Mouse (Mus musculus) T-helper 1 cell (primary cell): ENCODE results near the gene Tubd1.

Experiments
- in situ Hi-C: fragments of 300-600 bp; cut with MboI, MseI; formaldehyde crosslinking; loops from one replicate; pipeline ENCODE4 v1.15.1; 2025; ENCODE audit warnings: high pct_unique_total_duplicates

Tubd1 gene

GRCm38 (mm10) chr11:86558258-86558657, 13.5 kb downstream of the Tubd1 start:
- in situ Hi-C loops: no loop called here

GRCm38 (mm10) chr11:86568425-86568824, 23.6 kb downstream of the Tubd1 start:
- in situ Hi-C loops: loop anchor here (5.0 to 10.0 kb wide), 2 partner anchors 89 to 1026 kb away; partner anchors contain the start of gene Mtmr4

DNA sequence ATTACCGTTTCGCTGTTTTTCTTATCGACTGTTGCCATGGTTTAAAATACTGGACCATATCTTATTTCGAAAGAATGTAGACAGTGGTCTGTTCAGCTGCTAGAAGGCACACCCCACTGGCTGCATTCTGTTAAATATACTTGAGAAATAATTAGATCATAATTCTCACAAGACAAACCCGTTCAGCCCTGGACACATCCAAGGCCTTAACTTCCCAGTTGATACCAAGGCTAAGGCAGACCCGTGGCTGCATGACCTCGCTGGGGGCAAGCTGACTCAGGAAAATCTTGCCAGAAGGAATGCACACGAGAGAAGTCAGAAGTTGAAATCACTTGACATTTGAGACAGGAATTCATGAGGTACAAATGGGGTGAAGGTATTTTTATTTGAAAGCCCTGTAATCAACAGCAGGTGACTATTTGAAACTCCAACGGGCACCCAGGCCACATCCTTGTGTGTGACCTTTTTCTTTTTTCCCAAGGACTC, 25.5 kb downstream of the Tubd1 start:
- in situ Hi-C loops: no loop called here

GRCm38 (mm10) chr11:86571047-86571855, 26.5 kb downstream of the Tubd1 start:
- in situ Hi-C loops: no loop called here

DNA sequence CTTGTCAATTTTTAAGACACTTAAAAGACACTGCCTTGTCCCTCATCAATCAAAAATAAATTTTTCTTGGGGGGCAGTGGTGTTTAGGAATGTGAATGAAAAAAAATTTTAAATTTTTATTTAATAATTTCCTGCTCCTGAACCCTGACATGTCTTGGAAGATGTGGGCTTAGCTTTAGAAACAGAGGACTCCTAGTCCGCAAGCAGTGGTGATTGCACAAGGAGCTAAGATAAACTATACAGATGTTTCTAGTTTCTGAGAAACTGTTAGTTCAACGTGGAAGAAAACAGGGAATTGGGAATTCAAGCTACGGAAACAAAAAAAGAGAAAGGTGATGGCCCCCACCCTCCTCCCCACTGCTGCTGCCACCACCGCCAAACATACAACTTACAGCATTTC, 27.1 kb downstream of the Tubd1 start:
- in situ Hi-C loops: no loop called here

- in situ Hi-C loops: no loop called here
Measured at GRCm38 (mm10) chr11:86572623-86573022, 27.8 kb downstream of the Tubd1 start.

- in situ Hi-C loops: no loop called here
Measured at GRCm38 (mm10) chr11:86573646-86574231, 28.9 kb downstream of the Tubd1 start.

GRCm38 (mm10) chr11:86574408-86574807, 29.6 kb downstream of the Tubd1 start:
- in situ Hi-C loops: no loop called here

DNA sequence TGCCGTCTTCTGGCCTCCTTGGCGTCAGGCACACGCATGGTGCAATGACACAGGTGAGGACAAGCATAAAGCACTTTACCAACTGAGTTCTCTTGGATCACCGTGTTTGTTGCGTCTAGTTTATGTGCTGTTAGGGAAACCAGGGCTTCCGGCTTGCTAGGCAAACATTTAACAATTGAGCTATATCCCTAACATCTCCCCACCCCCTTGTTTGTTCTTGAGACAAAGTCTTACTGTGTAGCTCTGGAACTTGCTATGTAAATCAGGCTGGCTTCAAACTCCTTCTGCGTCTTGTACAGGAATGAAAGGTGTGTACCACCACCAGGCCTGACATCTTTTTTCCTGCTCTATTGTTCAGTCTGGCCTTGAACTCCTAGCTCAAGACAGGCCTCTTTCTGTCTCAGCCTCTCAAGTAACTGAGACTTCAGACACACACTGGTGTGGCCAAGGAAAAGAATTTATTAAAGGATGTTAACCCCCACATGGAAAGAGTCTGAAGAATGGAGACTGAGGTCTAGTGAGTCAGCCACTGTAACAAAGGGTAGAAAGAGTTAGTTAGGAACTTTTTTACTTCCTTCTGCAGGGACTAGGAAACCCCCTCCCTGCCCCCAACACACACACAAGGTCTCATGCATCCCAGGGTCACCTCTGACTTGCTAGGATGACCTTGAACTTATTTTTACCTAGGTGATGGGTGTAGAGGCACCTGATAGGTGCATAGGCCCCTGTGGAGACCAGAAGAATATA, 31.0 kb downstream of the Tubd1 start:
- in situ Hi-C loops: loop anchor here (25.0 kb wide), 1 partner anchor 1161 kb away; the partner anchor contains the start of gene Supt4a

GRCm38 (mm10) chr11:86577231-86577630, 32.4 kb downstream of the Tubd1 start:
- in situ Hi-C loops: loop anchor here (25.0 kb wide), 1 partner anchor 1160 kb away; the partner anchor contains the start of gene Supt4a

- in situ Hi-C loops: loop anchor here (25.0 kb wide), 1 partner anchor 1159 kb away; the partner anchor contains the start of gene Supt4a
Measured at GRCm38 (mm10) chr11:86578106-86578808, 33.5 kb downstream of the Tubd1 start.

GRCm38 (mm10) chr11:86578809-86579730, 34.3 kb downstream of the Tubd1 start:
- in situ Hi-C loops: loop anchor here (25.0 kb wide), 1 partner anchor 1158 kb away; the partner anchor contains the start of gene Supt4a

DNA sequence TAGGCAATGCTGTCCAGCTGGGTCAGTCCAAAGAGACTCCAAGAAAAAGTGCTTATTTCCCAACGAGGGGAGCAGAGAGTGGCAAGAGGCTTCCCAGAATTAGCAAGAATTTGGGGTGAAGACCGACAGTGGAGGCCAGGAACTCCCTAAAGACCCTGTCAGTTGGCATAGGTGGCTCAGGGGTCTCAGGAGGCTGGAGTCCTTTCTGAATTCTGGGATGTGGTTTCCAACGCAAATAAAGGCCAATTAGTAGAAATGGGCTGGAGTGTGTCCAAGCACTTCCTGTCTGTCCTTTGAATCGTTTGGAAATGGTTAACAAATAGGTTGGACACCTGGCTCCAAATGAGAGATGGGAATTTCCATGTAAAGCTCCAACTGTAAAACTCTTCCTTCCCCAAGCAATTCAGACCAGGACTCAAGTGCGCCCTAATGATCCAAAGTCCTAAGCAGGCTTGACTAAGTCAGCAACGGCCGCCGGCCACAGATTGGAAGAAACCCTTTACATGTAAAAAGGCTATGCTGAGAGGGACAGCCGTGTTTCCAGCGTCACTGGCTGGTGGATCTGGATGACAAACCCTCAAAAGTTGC, 35.0 kb downstream of the Tubd1 start:
- in situ Hi-C loops: loop anchor here (25.0 kb wide), 1 partner anchor 1157 kb away; the partner anchor contains the start of gene Supt4a

DNA sequence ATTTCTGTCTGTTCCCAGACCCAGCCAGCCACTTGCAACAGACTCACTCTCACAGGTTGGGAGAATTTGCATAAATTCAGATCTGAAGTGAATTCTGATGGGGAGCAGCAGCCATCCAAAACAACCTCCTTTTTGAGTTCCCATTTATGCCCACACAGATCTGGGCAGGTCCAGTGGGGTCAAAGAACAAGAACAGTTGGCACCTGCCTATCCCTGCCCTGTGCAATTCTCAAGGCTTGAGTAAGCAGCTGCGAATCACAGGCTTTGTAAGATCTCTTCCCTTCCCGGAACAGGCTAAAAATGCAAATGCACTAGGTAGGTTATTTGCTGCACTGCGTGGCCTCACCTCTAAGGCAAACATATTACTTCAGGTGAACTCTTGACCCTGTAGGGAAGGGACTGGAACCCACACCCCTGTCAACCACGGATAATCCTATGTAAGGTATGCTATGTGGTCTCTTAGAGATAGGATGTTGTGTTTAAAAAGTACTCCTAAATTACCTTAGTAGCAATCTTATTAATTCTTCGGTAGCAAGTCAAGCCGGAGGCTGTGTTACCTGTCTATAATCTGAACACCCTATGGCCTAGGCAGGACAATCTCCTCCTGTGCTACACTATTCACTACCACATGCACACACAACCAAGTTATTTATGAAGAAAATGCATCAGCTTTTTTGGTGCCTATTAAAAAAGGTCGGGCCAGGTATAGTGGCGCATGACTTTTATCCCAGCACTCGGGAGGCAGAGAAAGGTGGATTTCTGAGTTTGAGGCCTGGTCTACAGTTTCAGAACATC, 35.7 kb downstream of the Tubd1 start:
- in situ Hi-C loops: loop anchor here (25.0 kb wide), 1 partner anchor 1157 kb away; the partner anchor contains the start of gene Supt4a

GRCm38 (mm10) chr11:86581250-86581753, 36.5 kb downstream of the Tubd1 start:
- in situ Hi-C loops: loop anchor here (25.0 kb wide), 1 partner anchor 1156 kb away; the partner anchor contains the start of gene Supt4a

DNA sequence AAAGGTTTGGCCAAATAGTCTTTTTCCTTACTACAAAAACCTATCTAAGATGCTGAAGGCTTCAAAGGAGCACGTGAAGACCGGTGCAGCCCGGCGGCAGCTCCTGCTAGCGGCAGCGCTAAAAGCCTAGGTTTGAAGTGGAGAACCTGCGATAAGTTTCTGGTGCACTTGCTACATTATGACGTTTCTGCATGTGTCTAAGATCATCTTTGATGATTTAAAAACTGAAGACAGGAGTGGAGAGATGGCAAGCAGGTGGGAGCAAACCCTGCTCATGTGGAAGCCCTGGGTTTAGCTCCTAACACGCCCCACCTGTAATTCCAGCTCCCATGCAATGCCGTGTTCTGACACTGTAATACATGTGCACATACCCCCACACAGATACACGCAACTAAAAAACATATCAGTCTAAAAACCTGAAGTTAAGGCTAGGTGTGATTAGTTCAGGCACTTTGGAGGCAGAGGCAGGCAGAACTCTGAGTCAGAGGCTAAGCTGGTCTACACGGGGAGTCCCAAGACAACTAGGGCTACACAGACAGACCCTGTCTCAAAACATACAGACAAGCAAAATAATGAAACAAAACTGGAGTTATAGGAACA, 37.3 kb downstream of the Tubd1 start:
- in situ Hi-C loops: loop anchor here (25.0 kb wide), 1 partner anchor 1155 kb away; the partner anchor contains the start of gene Supt4a

DNA sequence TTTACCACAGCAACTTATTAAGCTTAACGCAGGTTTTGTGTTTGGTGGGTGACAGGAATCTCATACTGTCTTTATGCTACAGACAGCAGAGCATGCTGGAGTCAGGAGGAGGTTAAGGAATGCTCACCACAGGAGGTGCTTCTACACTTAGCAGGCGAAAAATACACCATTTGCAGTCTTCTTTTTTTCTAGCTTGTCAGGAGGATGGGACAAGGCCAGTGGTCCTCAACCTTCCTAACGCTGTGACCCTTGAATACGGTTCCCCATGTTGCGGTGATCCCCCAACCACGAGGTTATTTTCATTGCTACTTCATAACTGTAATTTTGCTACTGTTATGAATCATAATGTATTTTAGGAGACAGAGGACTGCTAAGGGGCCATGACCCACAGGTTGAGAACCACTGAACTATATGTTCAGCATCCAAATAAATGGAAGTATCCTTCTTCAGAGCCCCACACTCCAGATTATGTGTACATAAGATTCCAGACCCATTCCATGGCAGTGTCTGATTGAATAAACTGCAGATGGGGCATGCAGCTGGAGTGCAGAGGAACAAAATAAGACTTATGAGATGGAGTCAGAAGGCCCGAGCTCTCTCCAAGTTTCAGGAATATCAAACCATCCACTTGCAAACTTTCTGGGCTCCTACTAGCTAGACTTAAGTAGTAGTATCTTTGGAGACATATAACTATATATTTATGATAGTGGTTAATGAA, 37.9 kb downstream of the Tubd1 start:
- in situ Hi-C loops: loop anchor here (25.0 kb wide), 1 partner anchor 1155 kb away; the partner anchor contains the start of gene Supt4a
